Mouse (Mus musculus) large intestine, adult 2 months (tissue): ENCODE measurements at regions not wholly inside any gene's neighbourhood (a gene's known extent, or its start where the extent isn't known, plus 50 kb on each side); places are given as distances from the start of the nearest gene placed in this dataset.

Experiments used
- DNase-seq: peaks from one replicate; pipeline ENCODE4 v3.0.0-alpha.2; 2012; ENCODE audit warnings: low read depth, low spot score
- WGBS: fragments of 180-500 bp; shearing (Covaris S2); methylation state at CpG from one replicate; pipeline ENCODE4 v1.1.7; 2018; 5-methylcytosine and 5-hydroxymethylcytosine counted together

DNA sequence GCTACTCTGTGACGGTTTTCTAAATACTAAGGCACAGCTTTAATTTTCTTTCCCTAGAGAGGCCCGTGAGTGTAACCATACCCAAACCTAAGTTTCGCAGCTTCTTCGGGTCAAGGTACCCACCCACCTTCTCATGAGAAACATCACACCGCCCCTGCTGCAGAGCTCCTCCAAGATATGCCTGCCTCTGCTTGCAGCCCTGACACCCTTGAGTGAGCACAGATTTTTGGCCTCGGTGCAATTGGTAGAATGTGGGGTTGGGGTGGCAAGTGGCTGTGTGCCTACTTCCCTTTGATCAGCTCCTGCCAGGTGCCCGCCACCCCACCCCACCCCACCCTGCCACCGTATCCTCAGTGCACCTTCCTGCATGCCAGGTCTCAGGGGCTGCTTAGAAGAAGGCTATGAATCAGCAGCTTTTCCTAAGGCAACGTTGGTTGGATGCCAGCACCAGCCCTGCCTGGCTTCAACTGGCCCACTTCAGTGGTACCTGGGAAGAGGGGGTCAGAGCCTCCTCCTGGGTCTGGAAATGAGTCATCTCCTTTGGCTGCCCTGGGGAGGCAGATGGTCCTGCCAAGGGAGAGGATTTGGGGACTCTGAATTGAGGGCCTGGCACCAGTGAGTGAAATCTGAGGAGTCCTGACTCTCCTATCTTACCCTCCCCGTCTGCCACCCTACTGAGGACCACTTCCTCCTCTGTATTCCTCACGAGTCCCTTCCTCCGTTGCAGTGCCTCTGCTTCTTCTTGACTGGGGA is 95.6 kb upstream of the Atp1a1 start:
- DNase-seq: no peak
- WGBS: 23% methylated on average over 12 of the region's 12 CpGs

DNA sequence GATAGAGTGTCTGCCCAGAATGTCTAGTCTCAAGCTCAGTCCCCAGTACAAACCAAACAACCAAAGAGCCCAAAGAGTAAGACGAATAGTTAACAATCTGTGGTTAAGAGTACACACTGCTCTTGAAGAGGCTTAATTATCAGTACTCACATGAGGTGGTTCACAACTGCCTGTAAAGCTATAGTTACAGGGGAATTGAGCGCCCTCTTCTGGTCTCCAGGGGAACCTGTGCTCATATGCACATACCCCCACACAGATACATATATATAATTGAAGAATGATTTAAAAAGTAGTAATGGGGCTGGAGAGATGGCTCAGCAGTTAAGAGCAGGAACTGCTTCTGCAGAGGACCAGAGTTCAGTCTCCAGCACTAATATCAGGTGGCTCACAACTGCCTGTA is 92.3 kb upstream of the Atp1a1 start:
- WGBS: 93% methylated on average over 2 of the region's 2 CpGs

DNA sequence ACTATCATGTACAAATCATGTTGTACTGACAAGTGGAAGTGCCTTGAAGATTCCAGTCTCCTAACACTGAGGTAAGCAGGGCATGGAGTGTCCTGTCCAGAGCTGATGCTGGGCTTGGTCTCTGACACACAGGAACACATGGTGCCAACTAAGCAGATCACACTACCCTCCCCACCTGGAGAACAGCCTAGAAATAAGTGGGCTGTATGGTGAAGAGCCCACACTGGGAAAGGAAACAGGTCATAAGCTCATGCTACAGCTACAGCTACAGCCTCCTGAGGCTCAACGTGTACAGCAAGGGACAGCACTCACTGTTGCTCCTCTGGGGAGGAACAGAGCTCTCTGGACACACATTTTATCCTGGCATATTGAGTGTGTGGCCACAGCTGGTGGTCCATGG is 89.8 kb upstream of the Atp1a1 start:
- 74% methylated on average over 1 of the region's 1 CpGs for WGBS
- DNase-seq: no peak

More for the DNA sequence above, 92.3 kb upstream of the Atp1a1 start:
- no peak for DNase-seq

DNA sequence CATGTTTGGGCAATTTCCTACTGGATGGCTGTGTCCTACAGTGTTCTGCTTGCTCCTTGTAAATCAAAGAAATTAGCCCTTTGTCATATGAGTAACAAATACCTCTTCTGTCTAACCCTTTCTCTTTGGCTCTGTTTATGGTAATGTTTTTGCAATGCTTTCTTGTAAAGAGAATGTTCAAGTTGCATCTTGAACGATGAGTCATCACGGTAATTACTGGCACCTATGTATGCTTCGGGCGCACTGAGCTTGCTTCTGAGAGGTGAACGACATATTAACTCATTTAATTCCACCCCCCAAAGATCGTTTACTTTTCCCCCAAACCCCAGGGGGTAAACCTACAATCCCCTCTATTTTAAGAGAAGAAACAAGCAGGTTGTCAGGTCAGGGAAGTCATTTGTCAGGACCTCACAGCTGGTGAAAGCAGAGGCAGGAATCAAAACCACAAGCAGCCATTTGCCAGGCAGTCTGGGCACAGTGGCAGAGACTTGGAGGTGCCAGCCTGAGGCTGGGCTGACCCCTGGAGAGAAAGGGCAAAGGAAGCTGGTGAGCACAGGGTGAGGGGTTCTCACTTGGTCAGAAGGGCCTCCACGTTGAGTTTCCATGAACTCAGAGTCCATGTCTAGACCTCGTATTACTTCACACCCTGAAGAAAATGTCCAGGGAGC is 87.6 kb upstream of the Atp1a1 start:
- 49% methylated on average over 8 of the region's 8 CpGs for WGBS

DNA sequence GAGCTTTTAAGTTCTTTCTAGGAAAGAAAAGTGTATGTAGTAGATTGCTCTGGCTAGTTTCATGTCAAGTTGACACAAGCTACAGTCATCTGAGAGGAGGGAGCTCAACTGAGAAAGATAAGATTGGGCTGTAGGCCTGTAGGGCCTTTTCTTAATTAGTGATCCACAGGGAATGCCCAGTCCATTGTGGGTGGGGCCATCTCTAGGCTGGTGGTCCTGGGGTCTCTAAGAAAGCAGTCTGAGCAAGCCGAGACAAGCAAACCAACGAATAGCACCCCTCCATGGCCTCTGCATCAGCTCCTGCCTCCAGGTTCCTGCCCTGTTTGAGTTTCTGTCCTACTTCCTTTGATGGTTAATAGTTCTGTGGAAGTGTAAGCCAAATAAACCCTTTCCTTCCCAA is 86.3 kb upstream of the Atp1a1 start:
- 88% methylated on average over 2 of the region's 2 CpGs for WGBS
- DNase-seq: no peak

More for the DNA sequence above, 87.6 kb upstream of the Atp1a1 start:
- DNase-seq: no peak

DNA sequence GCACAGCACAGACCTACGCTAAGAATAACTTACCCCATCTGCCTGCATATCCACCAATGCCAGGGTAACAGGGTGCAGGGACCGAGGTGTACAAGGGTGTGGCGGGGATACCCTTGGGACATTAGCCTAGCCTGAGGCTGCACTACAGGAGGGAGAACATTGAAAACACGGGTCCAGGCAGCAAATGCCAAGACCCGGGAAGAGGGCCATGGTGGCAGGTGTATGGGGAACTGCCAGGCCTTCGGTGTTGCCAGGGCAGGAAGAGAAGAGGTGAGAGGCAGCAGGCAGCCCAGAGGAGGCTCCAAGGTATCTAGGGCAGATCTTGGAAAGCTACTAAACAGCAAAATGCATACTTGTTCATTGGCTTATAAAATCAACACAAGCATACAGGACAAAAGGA is 85.7 kb upstream of the Atp1a1 start:
- 89% methylated on average over 6 of the region's 6 CpGs for WGBS

DNA sequence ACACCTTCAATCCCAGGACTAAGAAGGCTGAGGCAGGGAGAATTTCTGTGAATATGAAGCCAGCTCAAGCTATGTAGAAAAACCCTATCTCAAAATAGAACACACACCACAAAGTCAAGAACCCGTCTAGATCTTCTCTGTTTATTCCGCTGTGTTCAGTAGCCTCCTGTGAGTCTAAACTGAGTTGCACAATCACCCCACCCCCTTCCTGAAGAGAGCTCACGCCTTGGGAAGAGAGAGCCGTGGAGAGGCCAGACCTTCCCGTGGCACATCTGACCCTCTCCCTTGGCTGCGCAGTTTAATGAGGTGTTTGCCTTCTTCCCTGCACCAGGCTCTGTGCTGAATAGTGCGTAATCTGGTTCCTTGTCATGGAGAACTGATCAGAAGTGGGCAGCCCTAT is 80.7 kb upstream of the Atp1a1 start:
- WGBS: 48% methylated on average over 7 of the region's 7 CpGs
- no peak for DNase-seq

More for the DNA sequence above, 85.7 kb upstream of the Atp1a1 start:
- DNase-seq: no peak

DNA sequence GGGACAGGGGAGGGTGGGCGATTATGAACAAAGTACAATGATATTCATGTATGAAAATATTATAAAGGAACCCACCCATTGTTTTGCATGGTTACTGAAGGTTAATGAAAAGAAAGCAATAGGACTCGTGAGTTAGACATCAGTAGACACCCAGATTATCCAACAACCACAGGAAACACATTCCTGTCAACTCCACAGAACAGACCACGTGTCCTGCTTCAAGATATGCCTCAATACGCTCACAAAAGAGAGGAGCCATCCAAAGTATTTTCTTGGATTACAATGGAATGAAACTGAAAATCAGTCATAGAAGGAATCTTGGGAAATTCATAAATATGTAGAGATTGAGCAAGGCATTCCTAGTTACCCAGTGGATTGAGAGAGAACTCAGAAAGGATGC is 68.5 kb upstream of the Atp1a1 start:
- no peak for DNase-seq
- WGBS: 88% methylated on average over 4 of the region's 4 CpGs

DNA sequence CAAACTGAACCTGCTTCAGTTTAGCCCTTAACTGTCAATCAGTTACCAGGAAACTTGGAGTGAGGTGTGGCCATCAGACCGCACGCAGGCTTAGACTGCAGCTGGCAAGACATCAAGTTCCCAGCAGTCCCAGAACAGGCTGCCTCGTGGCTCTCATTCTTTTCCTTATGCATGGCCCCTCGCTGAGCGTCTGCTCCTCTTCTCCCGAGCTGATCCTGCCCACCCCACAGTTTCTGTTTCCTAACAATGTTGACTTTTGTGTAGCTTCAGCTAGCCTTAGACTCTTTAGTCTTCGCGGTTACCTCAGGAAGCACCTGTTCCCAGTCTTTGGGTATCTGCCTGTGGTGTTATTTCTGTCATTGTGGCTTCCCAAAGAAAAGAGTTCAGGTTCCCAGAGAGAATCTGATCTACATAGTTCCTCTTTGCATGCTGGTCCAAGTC is 66.1 kb upstream of the Atp1a1 start:
- DNase-seq: peak; percentile 84

DNA sequence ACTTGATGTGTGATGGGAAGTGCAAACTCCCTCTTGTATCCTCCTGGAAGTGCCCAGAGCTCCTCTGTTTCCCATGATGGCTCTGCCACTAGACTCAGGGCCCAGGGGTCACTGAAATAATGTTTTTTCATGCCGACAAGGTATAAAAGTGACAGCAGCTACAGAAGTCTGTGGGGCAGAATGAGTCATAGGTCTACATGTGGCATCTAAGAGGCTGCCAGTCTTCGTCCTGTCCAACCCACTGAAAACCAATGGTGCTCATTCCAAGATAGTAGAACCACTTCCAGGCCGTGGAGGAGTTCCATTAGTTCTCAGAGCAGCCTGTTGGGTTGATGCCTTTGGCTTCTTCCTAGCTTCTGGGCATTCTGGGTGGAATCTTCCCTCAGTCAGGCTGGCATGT is 65.3 kb upstream of the Atp1a1 start:
- 60% methylated on average over 3 of the region's 3 CpGs for WGBS
- no peak for DNase-seq

More for the DNA sequence above, 66.1 kb upstream of the Atp1a1 start:
- 9% methylated on average over 8 of the region's 8 CpGs for WGBS

DNA sequence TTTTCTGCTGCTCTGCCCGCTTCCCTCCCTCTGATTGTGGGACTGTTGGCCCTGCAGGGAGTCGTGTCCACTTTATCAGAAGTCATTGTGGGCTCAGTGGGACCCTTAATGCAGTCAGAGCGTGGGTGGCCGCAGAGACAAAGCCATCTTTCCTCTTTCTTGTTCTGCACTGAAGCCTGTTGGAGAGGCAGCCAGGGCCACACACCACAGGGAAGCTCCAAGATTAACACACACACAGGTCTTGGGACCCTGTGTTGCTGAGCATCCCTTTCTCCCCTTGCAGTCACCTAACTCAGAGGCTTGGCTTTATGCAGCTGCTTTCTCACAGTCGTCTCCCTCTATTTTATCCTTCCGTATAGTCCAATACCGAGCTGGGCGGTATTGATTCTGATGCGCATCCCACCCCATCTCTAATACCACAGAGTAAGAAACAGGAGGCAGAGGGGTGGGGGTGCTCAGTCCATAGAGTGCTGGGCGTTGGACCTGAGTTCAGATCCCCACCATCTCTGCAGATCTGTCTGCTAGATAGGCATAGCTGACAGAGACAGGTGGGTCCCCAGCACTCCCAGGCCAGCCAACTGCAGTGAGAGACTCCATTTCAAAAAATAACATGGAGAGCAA is 63.4 kb upstream of the Atp1a1 start:
- 36% methylated on average over 10 of the region's 10 CpGs for WGBS
- DNase-seq: no peak

DNA sequence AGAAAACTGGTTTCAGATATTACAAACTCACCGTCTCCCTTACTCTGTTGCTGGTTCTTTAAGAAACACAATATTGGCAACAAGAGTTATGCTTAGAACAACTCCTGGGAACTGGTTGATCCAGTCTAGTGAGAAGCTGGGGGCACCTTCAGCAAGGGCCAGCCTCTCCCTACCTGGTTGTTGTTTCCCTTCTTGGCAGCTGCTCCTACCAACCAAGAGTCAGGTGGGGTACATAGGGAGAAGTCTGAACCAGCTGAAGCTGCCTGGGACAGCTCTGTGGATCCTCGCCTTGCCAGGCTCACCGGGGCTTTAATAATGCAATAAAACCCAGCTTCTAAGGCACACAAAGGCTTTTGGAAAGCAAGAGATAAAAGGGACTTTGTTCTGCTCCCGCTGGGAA is 62.7 kb upstream of the Atp1a1 start:
- 17% methylated on average over 4 of the region's 4 CpGs for WGBS
- DNase-seq: peak; percentile 94

DNA sequence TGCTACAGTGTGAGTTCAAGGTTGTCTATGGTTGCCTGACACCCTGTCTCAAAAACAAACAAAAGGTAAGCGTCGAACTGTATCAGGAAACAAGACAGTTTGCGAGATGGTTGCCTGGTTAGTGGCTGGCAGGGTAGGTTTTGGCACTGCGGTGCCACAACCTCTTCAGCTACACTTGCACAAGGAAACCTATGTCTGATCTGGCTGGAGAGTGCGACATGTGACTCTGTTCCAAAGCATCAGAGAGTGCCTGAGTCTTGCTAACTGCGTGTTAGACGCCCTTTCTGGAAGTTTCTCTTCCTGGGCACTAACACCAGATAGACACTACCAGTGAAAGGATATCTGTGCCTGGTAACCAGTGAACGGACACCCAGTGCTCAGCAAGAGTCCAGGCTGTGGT is 62.1 kb upstream of the Atp1a1 start:
- WGBS: 37% methylated on average over 8 of the region's 8 CpGs
- DNase-seq: no peak

DNA sequence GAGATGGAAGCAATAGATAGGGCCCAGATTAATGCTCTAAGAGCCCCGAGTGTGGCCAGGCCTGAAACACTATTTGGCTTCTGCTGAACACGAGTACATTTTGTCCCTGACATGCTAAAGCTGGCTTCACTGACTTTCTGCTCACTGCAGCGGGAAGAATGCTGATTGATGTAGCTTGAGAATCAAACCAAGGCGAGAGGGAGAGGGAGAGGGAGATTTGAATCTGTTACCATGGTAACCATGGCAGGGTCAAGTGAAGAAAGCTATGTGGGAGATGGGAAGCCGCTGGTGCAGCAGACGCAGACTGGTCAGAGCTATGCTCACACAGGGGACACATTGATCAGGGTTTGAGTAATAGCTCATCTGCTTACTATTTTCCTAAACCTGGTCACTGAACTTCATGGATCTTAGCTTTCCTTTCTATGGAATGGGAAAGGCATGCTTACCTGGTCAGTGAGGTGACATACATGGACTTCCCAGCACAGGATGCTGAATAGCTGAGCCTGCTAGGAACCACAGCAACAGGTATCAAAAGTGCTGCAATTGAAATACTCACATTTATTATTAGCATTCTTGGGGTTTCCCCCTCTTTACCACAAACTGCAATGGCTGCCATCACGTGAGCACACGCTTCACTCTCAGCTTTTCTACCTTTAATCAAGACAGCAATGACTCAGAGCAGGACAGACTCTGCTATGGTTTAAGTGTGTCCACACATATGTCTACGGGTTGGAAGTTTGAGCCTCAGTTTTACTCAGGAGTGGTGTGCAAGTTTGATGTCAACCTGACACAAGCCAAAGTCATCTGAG is 56.9 kb upstream of the Atp1a1 start:
- 73% methylated on average over 9 of the region's 9 CpGs for WGBS
- DNase-seq: no peak

DNA sequence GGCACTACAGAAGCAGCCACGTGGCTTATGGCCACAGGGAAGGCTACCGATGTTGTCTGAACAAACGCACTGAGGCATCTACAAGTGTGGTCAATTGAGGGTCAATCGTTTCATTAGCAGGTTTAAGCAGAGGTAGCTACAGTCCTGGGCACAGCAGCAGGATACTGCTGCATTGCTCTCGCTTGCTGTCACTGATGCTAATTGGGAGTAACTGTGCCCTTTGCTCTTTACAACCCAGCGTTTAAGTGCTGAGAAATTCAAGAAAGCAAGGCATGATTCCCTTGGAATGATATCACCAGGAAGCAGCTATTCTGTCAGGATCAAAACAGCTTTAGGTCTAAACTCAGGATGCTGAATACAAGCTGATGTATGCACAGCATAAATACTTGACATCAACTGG is 56.2 kb upstream of the Atp1a1 start:
- WGBS: 31% methylated on average over 6 of the region's 6 CpGs
- DNase-seq: no peak

DNA sequence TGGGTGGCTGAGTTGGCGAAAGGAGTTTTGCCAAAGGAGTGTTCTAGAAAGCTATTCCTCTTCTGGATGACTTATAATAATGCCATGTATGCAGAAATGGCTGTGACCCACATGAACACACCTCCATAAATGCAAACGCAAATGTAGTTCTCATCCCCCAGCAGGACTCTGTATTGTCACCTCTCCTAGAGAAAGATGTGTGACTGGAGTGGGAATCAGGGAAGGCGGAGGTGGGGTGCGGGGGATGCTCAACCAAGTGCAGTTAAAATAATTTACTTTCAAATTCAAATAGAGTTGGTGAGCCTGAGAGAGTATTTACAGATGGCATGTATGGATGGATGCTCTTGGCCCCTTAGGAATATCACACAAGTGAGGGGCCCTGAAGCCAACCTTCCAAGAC is 55.7 kb upstream of the Atp1a1 start:
- no peak for DNase-seq
- WGBS: 92% methylated on average over 4 of the region's 4 CpGs

DNA sequence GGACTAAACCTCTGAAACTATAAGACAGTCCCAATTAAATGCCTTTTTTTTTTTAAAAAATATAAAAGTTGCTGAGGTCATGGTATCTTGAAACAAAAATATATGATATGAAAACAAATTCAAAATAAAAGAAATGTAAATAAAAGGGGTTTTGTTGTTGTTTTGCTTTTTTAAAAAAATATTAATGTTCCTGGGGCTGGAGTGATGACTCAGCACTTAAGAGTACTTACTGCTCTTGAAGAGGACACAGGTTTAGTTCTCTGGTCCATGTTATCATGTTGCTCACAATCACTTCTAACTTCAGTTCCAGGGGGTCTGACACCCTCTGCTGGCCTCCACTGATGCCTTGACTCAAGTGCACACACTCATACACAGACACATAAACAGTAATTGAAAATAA is 53.5 kb upstream of the Atp1a1 start:
- no peak for DNase-seq

DNA sequence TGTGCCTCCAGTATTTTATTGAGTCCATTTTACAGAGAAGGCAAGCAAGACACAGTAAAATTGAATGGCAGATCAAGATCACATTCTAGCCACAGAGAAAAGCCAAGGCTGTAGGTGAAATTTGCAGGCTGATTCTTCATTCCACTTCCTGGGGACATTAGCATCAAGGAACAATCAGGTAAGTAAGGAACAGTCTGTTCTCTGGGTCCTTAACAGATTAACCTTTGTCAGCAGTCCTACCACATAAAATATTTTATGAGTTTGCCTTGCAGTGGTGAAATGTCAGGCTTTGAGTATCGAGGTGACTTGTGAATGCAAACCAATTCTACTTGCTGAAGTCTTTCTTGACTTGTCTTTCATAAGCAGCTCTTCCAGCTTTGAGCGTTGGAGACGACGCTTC is 50.2 kb upstream of the Atp1a1 start:
- DNase-seq: no peak
- WGBS: 48% methylated on average over 4 of the region's 4 CpGs
